Mouse (Mus musculus) lung, postnatal 10 days (tissue): ENCODE results near the gene Ubtf.
A peak's percentile ranks its signal among the peaks of the same experiment; 100 is the strongest.

Experiments used
- DNase-seq: peaks from one replicate; pipeline ENCODE4 v3.0.0; 2021

Gene Ubtf

GRCm38 (mm10) chr11:102346926-102347325, 27.4 kb upstream of the Ubtf start:
- no peak for DNase-seq

GRCm38 (mm10) chr11:102344458-102344857, 24.9 kb upstream of the Ubtf start:
- DNase-seq, result no peak

GRCm38 (mm10) chr11:102342742-102343141, 23.2 kb upstream of the Ubtf start:
- DNase-seq, result no peak

GRCm38 (mm10) chr11:102341101-102341500, 21.6 kb upstream of the Ubtf start:
- no peak for DNase-seq

- DNase-seq, result no peak
Observed at GRCm38 (mm10) chr11:102339624-102340023, 20.1 kb upstream of the Ubtf start.

- DNase-seq, result peak; percentile 73
Observed at GRCm38 (mm10) chr11:102339195-102339594, 19.7 kb upstream of the Ubtf start.

- DNase-seq, result peak; percentile 94
Observed at GRCm38 (mm10) chr11:102338561-102338960, 19.0 kb upstream of the Ubtf start.

- no peak for DNase-seq
Observed at GRCm38 (mm10) chr11:102337921-102338320, 18.4 kb upstream of the Ubtf start.

- no peak for DNase-seq
Observed at GRCm38 (mm10) chr11:102336191-102336590, 16.6 kb upstream of the Ubtf start.

GRCm38 (mm10) chr11:102334973-102335700, 15.6 kb upstream of the Ubtf start:
- DNase-seq, result peak; percentile 67

- no peak for DNase-seq
Observed at GRCm38 (mm10) chr11:102334010-102334409, 14.5 kb upstream of the Ubtf start.

GRCm38 (mm10) chr11:102333061-102333460, 13.5 kb upstream of the Ubtf start:
- no peak for DNase-seq

GRCm38 (mm10) chr11:102331806-102332205, 12.3 kb upstream of the Ubtf start:
- DNase-seq, result no peak

GRCm38 (mm10) chr11:102330039-102330438, 10.5 kb upstream of the Ubtf start:
- no peak for DNase-seq

GRCm38 (mm10) chr11:102329518-102329917, 10.0 kb upstream of the Ubtf start:
- DNase-seq, result no peak

GRCm38 (mm10) chr11:102327839-102328238, 8.3 kb upstream of the Ubtf start:
- DNase-seq, result no peak

GRCm38 (mm10) chr11:102327250-102327649, 7.7 kb upstream of the Ubtf start:
- DNase-seq, result no peak

GRCm38 (mm10) chr11:102323516-102323915, 4.0 kb upstream of the Ubtf start:
- no peak for DNase-seq

- DNase-seq, result no peak
Observed at GRCm38 (mm10) chr11:102321931-102322330, 2.4 kb upstream of the Ubtf start.

- DNase-seq, result peak; percentile 92
Observed at GRCm38 (mm10) chr11:102320686-102321005, 1.1 kb upstream of the Ubtf start.

- peak; percentile 88 for DNase-seq
Observed at GRCm38 (mm10) chr11:102319941-102320685, 571 bp upstream of the Ubtf start.

GRCm38 (mm10) chr11:102318576-102319409, 749 bp downstream of the Ubtf start:
- peak; percentile 59 for DNase-seq

- peak; percentile 87 for DNase-seq
Observed at GRCm38 (mm10) chr11:102317901-102318575, 1.5 kb downstream of the Ubtf start.
